Mouse (Mus musculus): Measurements from ENCODE around the gene Abcc4.

GRCm38 (mm10) chr14:118542947-118543346 is 163.1 kb downstream of the Abcc4 start:
- TF ChIP-seq POLR2A (IDR thresholded peaks at IDR 0.05; ENCODE audit: borderline replicate concordance, insufficient read depth, low read length) (no peak), CTCF (IDR thresholded peaks at IDR 0.05; ENCODE audit: borderline replicate concordance, insufficient read depth, low read depth, low read length) (no peak)

Data from cerebellum, adult 2 months (tissue).